Mouse (Mus musculus): ENCODE measurements around the gene Slc35c1. TPM values are rescaled to one million over a fixed set of nuclear protein-coding genes. Genes with fewer than 3 reads are reported as not detected.

Gene Slc35c1
- polyA plus RNA-seq, 1 experiment from 2014 or later = 24.3 TPM

DNA sequence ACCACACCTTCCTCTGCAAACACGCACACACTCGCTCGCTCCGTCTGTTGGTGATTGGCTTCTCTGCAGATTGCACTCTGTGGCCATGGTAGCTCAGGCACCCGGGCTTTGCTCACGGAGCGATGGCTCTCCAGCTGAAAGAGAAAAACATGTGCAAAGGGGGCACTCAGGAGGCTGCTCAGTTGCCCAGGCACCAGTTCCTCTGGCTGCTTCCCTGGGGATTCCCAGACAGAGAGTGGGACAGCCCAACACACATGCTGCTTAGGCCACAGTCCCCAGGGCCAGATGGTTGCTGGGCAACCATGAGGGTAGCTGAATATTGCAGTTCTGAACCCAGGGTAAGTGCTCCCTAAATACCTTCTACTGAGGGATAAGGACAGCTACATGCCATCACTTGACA, 54.7 kb downstream of the Slc35c1 start:
- DNase-seq (ENCODE audit: low spot score) = no peak

DNA sequence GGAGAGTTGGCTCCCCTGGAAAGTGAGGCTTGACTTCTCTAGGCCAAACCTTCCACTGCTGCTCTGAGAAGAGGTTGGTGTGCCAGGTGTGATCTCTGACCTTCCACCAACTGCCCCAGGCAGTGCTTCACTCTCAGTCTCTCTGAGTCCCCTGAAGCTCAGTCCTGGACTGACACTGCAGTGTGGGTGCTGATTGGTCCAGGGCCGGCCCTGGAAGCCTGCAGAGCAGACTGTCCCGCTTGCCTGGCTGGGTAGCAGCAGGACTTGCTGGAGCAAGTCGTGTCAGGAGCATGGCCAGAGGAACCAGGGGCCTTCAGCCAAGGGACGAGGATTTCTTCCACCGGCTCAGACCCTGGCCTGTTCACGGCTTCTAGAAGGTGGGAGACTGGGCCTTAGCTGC, 55.6 kb downstream of the Slc35c1 start:
- no peak for DNase-seq (ENCODE audit: low spot score)

DNA sequence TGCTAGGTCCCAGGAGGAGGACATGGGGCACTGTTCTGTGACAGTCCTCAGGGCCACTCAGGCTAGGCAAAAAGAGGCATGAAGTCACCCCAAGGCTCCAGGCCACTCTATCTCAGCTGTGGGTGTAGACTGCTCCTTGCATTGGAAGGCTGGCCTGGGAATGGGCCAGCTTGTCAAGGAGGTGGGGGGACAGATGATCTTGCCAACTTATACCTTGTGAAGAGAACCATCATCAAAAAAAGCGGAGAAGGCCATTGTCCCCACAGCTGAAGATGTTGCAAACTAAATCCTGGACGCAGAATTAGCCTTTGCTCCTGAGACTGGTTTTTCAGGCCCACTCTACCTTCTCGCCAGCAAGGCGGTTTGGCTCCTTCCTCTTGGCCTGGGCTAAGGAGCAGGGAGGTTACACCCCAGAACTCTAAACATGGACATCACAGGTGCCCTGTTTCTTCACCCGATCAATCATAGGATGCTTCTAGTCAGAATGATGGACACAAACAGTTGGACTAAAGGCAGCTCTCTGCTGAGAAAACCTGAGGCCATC, 56.5 kb downstream of the Slc35c1 start:
- no peak for DNase-seq (ENCODE audit: low spot score)

Other genes with a start within 250 kb of the Slc35c1 start
- 40.8 and 43.9 TPM in 2 replicates for gene Pex16, start 85.9 kb downstream of the Slc35c1 start, polyA plus RNA-seq (2015; fragmentation: Nextera tagmentation; extraction: Ambion mirVana)
- 3.4 and 4.0 TPM in 2 replicates for gene Large2, start 85.7 kb downstream of the Slc35c1 start, polyA plus RNA-seq (2015; fragmentation: Nextera tagmentation; extraction: Ambion mirVana)
- gene 1700029I15Rik, start 78.0 kb downstream of the Slc35c1 start, polyA plus RNA-seq (2015; fragmentation: Nextera tagmentation; extraction: Ambion mirVana) = 2.0 and 2.1 TPM in 2 replicates
- gene Mapk8ip1, start 59.3 kb downstream of the Slc35c1 start, polyA plus RNA-seq (2015; fragmentation: Nextera tagmentation; extraction: Ambion mirVana) = 6.2 and 6.3 TPM in 2 replicates
- gene Cry2, start 26.5 kb downstream of the Slc35c1 start, polyA plus RNA-seq (2015; fragmentation: Nextera tagmentation; extraction: Ambion mirVana) = 10.9 and 13.0 TPM in 2 replicates
- gene Chst1, start 139.2 kb upstream of the Slc35c1 start, polyA plus RNA-seq (2015; fragmentation: Nextera tagmentation; extraction: Ambion mirVana) = 1.7 and 1.8 TPM in 2 replicates